Mouse (Mus musculus) gastrocnemius, adult 8-10 months (tissue): ENCODE measurements at regions not wholly inside any gene's neighbourhood (a gene's known extent, or its start where the extent isn't known, plus 50 kb on each side); places are given as distances from the start of the nearest gene placed in this dataset.

ENCODE experiments used
- DNase-seq, 2 experiments: peaks; one replicate each; pipeline ENCODE4 v3.0.0; 2022; ENCODE audit warnings: low spot score in 2 of 2

DNA sequence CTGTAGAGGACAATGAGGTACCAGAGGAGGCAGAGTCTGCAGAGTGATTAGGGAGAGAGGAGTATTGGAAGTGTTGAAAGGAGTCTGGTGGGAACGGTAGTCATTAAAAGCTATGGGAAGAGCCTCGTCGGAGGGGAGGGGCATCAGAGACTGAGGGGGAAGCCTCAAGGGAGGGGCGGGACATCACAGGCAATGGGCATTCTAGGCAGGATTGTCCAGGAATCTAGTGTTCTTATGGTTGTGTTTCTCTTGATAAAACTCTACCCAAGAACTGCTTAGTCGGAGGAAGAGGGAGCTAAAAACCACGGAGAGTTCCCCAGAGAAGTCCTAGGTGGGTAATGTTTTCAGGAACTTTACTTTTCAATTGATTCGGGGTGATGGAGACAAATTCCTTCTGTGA lies 90.2 kb downstream of the Sec23ip start:
- DNase-seq, result no peak

DNA sequence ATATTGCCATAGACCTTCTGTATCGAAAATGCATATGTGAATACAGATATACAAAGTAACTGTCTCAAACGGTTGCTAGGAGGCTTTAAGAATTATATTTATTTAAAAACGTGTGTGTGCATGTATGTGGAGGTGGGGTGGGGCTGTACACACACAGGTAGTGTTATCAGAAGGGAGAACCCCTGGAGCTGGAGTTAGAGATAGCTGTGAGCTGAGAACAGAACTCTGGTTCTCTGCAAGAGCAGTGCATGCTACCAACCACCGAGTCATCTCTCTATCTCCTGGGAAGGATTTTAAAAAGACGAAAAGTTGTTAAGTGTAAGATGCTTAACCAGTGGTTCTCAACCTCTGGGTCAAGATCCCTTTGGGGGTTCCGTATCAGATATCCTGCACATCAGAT lies 91.7 kb downstream of the Sec23ip start:
- DNase-seq, result no peak

DNA sequence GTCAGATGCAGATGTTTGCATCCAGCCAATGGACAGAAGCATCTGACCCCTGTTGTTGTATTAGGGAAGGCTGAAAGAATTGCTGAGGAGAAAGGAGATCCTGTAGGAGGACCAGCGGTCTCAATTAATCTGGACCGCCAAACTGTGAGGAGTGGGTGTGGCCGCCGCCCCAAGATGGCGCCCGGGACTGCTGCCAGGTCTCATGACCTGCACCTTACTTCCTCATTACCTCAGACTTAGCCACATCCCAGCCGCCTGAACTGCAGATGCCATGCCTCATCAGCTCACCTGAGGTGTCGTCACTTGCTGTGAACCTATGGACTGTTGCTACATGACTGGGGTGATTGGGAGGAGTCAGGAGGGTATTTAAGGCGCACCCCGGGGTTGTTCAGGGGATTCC lies 97.8 kb downstream of the Sec23ip start:
- DNase-seq, result no peak

DNA sequence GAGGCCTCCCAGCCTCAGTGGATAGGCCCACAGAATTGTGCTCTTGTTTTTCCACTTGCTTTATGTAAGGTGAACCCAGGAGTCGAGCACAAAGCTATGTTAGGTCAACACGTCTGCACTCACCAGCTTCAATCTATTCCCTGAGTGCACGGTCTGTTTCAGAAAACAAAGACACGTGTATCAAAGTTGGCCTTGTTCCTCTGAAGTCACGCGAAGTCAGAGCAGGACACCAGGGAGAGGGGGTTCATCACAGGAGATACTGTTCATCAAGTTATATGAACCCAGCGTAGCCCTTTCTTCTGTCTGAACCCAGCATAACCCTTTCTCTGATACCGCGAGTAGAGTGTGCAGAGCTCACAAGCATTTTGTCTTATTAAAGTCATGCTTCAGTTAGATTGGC lies 98.8 kb downstream of the Sec23ip start:
- DNase-seq, result no peak

DNA sequence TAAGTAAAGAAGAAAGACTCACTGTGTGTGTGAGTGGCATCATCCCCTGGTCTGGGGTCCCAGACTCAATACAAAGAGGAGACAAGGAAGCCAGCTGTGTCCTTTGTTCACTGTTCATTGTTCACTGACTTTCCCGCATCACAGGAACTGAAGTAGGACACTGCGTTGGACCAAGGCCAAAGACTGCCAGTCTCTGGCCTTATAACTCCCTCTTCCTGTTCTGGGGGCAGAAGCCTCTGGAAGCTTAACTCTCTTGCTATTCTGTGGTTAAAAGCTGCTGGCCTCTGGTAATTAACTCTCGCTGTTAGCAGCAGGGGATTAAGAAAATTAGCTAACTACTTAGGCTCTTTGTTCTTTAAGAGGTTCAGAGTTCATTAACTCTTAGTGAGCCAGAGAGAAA lies 104.5 kb downstream of the Sec23ip start:
- no peak for DNase-seq

DNA sequence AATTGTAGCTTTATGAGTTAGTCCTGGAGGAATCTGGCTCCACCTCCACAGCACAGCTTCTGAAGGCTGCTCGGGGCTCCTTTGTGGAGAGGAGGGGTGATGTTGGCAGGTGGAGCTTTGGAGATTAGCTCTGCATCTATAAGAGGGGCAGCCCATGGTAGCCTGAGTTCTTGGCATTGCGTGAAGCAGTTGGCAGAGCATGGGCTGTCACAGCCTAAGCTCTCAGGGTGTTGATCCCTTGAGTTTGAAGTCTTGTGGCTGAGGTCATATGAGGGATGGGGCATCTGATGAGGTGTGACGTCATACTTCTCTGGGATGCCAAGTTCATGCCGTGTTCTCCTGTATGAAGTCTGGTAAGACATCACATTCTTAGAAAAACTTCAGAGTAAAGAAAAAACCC lies 109.5 kb downstream of the Sec23ip start:
- DNase-seq, result no peak

DNA sequence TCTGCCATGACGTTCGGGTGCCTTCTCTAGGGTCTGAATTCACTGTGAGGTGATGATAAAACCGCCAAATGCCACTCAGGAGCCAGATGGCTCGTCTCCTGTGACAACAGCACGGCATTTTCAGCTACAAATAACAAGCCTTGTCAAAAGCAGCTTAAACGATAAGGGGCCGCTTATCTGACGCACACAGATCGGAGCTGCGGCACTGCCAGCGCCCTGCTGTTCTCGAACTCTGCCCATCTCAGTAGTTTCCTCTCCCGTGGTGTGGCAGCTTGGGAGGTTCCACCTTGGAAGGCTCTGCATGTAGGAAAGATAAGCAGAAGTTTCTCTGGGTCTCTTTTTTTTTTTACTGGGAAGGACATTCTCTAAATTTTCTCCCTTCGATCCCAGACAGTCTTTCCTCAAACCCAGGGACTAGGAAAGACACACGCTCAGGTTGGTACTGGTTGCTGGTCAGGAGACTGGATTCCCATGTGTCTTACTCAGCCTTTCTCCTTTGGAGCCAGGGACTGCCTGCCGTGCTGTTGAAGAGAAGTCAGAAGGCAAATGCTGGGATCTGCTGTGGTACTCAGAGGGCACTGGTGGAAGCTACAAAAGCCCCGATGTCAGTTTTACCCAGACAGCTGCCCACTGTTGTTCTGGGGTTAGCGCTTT lies 110.1 kb downstream of the Sec23ip start:
- no peak for DNase-seq

DNA sequence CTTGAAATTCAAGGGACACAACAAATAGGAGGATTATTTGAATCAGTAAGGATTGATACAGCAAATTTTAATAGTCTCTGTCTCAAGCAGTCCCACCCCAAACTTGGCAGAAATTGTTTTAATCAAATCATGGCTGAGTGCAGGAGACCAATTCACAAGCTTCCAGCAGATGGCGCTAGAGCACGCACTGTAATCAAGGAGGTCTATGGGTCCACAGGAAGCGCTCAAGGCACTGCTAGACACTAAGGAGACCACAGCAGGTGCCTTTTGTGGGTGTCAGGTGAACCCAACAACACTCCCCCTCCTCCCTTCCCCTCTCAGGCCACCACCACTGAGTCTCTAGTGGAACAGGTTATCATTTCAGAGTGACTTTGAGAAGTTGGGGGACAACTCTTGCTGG lies 115.4 kb downstream of the Sec23ip start:
- peak; percentile 7 to 11 for DNase-seq

DNA sequence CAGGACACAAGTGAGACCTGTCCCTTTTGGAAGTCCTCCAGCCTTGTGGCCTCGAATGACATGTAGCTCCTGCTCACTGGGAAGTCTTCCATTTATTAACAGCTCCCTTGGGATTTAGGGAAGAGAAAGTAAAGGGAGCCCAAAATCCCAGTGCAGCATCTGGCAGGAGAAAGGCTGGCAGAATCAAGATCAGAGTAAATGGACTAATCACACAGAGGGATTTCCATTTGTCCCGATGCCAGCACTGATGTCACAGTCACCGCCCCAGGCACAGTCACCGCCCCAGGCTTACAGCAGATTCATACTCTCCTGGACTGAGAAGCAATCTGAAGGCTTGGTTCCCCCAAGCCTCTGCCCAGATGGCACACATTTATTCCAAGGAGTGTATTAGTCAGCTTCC lies 116.0 kb downstream of the Sec23ip start:
- DNase-seq, result peak in 1 of 2 experiments; percentile 8

DNA sequence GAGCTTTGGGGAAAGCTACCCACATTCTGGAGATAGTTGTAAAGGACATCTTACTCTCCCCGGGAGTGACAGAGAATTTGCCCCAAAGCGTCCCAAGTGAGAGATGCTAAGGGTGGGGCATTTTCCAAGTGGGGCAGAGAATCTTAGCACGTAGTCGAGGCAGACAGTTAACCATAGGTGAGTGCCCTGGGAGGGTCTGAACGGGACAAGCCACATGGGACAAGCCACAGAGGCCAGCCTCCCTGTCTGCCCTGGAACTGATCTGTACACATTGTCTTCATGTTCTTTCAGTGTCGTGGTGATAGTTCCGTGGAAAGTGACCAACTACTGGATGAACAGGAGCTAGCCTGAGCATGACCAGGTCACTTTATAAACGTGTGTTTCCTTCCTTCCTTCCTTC lies 116.6 kb downstream of the Sec23ip start:
- no peak for DNase-seq

DNA sequence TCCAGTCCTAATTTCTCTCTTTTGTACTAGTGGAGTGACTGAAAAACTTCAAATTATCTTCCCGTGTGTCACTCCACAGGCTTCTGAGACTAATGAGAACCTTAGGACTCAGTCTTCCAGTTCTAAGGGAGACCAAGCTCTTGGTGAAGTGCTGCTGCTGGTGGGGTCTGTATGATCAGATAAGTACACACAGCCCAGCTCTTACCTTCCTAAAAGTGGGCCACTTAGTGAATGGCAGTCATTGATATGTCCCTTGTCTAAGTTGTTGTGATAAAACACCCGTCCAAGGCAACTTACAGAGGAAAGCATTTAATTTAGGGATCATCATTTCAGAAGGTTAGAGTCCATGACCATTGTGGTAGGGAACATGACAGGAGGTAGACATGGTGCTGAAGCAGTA lies 124.1 kb downstream of the Sec23ip start:
- no peak for DNase-seq

DNA sequence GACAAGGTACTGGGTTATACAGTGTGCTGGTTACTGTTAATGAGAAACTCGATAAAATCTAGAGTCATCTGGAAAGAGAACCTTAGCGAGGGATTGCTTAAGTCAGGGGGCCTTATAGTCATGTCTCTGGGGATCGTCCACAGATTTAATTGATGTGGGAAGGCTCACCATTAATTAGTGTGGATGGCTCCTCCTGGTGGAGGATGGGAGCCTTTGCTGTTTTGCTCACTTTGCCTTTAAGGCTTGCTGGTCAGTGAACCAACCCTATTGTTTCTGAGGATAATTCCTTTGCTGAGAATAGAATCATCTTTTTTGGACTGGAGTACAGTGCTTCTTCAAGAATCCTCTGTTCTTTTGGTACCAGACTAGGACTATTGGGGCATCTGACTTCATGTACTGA lies 139.3 kb downstream of the Sec23ip start:
- no peak for DNase-seq

DNA sequence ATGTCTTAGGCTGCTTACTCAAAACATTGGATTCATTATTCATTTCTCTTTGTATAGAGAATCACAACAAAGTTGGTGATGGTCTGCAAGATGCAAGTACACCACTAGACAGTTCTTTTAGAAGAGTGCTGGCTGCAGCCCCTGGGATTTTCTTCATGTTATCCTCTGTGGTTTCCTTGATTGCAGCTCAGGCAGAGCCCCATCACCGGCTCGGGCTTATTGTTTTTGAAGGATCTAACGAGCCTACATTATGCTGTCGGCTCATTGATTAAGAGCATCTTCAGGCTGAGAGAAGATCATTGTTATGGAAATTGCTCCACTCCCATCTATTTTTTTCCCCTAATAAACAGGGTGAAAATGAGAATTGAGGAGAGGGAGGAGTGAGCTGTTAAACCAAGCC lies 140.8 kb downstream of the Sec23ip start:
- DNase-seq, result no peak

DNA sequence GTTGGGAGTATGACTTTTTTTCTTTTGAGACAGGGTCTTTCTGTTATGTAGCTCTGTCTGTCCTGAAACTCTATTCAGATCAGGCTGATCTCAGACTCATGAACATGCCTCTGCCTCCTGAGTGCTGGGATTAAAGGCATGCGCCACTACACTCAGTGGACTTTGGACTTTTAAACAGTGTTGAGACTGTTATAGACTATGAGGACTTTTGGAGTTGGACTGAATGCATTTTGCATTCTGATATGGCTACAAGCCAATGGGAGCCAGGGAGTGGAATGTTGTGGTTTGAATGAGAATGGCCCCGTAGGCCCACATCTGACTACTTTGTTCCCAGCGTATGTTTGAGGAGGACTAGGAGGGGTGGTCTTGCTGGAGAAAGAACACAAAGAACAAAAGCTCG lies 165.4 kb downstream of the Sec23ip start:
- DNase-seq, result no peak

DNA sequence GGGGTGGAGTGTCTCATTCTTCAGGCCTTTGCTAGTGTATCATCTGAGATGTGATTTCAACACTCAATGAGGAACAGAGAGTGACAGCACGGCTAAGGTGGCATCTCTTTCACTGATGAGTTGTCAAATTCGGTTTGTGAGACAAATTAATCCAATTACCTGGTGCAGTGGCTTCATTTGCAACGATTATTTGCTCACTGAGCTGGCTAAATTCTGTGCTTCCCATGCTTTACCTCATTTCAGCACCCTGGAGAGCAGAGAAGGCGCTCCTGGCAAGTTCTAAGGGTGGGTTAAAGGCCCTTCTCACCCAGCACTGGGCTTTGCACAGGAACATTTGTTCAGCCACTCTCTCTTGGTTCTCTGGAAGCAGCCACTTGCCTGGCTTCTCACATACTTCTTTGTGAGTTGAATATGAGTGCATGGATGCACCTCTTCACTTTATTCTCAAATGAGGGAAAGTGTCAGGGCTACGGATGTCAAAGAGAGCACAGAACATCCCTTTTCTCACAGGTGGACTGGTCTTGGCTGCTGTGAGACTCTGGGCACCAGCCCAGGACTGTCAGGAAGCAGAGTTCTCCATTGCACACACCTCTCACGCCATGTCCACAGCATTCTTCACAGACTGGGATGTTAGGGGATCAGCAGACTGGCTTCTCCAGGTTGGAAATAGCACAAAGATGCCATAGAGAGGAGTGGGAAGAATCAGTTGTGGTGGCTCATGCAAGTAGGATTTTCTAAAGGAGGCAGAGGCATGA lies 193.4 kb downstream of the Sec23ip start:
- no peak for DNase-seq

DNA sequence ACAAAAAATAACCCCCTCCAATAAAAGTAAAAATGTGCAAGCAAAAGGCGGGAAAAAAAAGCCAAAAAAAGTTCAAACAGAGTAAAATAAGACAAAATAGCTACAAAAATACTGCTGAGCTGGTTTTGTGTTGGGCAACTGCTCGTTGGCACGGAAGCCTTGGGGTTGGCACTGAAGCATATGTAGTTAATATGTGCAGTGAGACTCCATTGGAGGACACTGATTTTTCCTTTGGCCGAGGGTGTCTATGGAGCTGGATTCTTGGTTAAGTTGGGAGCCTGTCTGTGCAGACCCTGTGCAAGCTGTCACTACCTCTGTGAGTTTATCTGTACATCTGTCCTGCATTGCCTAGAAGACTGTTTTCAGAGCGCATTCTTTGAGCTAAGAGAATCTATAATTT lies 215.8 kb downstream of the Sec23ip start:
- no peak for DNase-seq

DNA sequence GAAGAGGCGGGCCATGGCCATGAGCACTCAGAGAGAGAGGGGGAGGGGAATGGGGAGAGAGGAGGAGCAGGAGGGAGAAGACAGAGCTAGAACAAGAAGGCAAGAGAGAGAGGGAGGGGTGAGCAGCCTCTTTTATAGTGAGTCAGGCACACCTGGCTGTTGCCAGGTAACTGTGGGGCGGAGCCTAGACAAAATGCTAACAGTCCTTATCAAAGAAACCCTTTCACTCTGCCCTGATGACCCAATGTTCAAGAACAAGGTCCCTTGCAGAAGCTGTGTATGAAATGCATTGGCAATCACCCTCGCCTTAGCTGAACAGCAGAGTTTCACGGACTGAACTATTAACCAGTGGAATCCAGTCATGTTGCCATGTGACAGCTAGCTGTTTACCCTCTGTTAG lies 235.2 kb downstream of the Sec23ip start:
- DNase-seq, result no peak

DNA sequence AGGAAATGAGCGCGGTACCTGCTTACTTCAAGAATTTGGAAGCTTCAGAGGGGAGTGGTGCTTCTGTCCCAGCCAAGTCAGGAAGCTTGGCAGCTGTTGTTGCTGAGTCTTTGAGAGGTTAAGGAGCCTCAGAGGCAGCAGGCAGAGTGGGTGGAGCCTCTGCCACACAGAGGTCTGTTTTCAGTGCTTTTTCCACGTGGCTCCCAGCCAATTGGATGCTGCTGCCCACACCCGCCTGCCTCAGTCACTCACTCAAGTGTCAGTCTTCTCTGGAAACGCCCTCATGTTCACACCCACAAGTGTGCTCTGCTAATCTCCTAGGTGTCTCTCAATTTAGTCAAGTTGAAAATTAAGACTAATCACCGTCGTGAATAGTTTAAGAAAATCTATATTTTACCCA lies 236.1 kb downstream of the Sec23ip start:
- no peak for DNase-seq

DNA sequence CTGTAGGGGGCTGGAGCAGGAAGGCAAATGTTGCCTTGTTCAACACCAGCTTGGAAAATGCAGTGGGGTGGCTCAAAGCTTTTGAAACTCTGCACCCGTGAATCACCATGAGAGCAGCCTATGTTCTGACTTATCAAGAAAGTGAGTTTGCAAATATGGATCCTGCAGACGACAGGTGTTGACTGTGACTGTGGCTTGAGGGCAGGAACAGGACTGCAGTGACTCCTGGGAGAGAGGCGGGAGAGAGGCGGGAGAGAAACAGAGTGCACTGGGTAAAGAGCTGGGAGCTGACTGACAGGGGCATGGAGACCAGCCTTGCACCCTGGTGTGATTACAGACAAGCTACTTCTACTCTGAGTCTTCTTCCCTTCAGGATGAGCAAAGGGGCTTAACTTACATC lies 254.0 kb downstream of the Sec23ip start:
- no peak for DNase-seq

DNA sequence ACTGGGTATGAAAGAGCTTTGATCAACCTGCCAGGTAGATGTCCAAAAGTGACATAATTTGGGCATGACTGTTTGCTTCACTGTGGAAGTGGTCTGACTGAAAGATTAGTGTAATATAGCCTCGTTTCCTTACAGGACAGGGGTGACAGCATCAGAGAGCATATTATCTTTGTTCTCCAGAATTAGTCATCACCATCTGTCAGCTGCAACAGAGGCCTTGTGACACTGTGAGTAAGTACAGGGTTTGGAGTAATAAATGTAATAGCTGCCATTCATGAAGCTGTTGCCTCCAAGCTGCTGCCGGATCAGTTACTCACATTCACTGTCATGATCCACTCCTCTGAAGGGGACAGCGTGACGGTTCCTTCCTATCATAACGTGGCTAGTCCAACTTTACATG lies 254.4 kb upstream of the Plpp4 start:
- DNase-seq, result no peak

DNA sequence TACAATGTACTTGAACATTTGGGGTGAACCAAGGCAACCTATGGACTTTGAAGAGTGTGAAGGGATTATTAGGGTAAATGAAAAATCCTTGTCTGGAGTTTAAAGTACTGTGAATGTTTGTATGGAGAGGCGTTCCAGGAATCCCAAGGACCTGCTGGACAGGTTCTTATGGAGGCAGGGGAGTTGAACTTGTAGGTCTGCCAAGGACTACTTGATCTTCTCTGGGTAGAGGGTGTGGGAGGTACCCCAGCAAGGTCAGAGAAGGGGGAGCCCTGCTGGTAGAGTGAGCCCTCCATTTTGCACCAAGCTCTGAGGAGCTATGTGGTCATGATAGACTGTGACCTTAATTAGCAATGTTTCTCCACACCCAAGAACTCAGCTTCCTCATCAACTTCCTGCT lies 253.7 kb upstream of the Plpp4 start:
- no peak for DNase-seq

DNA sequence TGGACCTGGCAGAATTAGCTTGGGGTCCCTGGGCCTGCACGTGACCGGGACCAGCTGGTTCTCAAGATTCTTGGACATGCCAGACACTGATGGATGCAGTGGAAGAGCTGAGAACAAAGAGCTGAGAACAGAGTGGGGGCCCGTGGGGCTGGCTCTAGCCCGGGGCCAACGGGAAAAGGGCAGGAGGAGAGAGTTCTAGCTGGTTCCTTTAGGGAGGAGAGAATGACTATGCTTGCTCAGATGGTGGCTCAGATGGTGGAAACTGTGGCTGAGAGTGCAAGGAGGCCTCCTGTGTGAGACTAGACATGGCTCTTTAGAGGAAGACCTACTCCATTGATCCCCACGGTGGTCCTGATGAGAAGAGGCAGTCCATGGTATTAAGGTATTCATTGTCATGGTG lies 240.5 kb upstream of the Plpp4 start:
- no peak for DNase-seq

DNA sequence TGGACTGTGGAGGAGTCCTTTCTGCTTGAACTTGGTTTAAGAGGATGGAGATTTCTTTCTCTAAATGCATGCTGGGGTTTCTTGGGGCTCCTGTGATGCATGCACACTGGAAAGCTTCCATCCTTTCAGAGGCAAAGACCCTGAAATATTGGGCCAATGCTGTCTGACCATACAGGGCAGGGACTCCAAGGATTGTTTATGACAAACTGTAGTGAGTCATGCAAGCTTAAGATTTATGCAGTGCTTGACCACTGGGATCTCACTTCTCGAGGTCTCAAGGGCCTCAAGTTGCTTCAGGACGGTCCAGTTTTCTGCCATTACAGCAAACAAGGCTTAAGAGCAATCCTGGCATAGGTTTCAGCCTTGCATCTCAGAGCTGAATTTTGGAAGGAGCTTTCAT lies 229.7 kb upstream of the Plpp4 start:
- no peak for DNase-seq

DNA sequence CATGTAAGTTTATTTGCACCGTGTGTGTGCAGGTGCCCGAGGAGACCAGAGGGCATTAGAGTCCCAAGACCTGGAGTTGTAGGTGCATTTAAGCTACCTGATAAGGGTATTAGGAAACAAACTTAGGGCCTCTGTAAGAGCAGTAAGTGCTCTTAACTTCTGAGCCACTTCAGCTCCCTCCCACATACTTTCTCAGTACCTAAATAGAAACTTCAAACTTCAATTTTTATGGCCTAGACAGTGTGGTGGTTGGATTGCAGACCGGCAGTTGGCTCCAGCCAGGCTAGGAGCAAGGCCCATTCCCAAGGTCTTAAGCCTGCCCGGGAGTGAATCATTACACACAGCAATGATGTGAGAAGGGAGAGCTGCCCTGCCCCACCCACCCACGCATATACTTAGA lies 208.8 kb upstream of the Plpp4 start:
- no peak for DNase-seq
